Mouse (Mus musculus): ENCODE data around the gene Sesn1.

DNA sequence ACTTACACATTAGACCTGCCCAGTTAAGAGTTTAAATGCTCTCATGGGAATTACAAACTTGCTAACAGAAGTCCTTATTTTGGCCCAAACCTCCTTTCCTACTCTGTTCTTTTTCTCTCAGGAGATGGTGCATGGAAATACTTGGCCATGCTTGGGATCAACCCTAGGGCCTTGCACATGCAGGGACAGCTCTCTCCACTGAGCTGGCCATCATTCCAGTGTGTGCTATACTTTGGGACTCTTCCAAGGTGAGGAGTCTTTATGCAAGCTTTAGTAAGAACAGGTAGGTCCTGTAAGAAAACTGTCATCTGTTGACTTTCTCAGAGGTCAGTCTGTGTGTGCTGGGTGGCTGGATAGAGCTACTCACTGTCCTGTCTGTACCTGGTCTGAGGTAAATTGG is 80.8 kb downstream of the Sesn1 start:
- no peak for TF ChIP-seq MYOG (IDR thresholded peaks at IDR 0.05; ENCODE audit: control insufficient read depth, extremely low read depth, insufficient read length)
- TF ChIP-seq CTCF (IDR thresholded peaks at IDR 0.05; ENCODE audit: control insufficient read depth, insufficient read depth, insufficient read length) = no peak
- no peak for TF ChIP-seq FOSL1 (IDR thresholded peaks at IDR 0.05; ENCODE audit: insufficient read depth, low read length, poor library complexity, severe bottlenecking)
- TF ChIP-seq MAX (IDR thresholded peaks at IDR 0.05) = no peak
- TF ChIP-seq USF1 (IDR thresholded peaks at IDR 0.05; ENCODE audit: low read depth) = no peak
- TF ChIP-seq MYOD1 (IDR thresholded peaks at IDR 0.05; ENCODE audit: control insufficient read depth, insufficient read length, low read depth) = no peak
- no peak for TF ChIP-seq CEBPB (IDR thresholded peaks at IDR 0.05; ENCODE audit: low read depth)

Data from C2C12 (cell line).